Mouse (Mus musculus): Measurements from ENCODE around the gene Golga7b. TPM values are rescaled to one million over a fixed set of nuclear protein-coding genes. Genes with fewer than 3 reads are reported as not detected.

Gene Golga7b
- polyA plus RNA-seq, 1 experiment from 2014 or later, result 0.73 TPM

DNA sequence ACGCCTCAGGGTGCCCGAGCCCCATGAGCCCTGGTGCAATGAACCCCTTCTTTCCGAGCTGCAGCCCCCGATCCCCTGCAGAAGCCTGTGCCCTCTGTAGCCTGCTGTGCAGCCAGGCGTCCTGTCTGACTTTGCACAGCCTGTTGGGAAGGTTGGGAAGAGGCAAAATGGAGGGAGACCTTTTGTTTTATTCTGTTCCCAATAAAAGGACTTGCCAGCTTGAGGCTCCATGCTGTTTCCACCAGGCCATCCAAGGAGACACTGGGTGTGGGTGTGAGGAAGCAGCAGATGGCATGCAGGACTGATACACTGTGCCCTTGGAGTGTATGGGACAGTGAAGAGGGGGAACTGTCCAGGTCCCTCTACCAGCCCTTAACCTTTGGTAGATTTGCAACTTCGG, 22.7 kb downstream of the Golga7b start:
- H3K36me3 ChIP-seq (replicated peaks; ENCODE audit: control insufficient read depth, insufficient read depth, low read depth, low read length), result no peaks in the 10 kb centered on the region
- H3K9me3 ChIP-seq (replicated peaks; ENCODE audit: control insufficient read depth, low read length), result no peaks in the 10 kb centered on the region
- ATAC-seq (replicated peaks; ENCODE audit: insufficient number of reproducible peaks, low FRiP score, low TSS enrichment, low read depth), result no peak
- DNase-seq (ENCODE audit: low spot score), result no peak
- no peak overlapping the region for H3K4me3 ChIP-seq (ENCODE audit: low read depth, low read length)
- 70% methylated on average over 6 of the region's 6 CpGs for WGBS
- no peaks in the 10 kb centered on the region for H3K27me3 ChIP-seq (ENCODE audit: control insufficient read depth, insufficient read depth, low read length)
- no peaks in the 10 kb centered on the region for H3K4me1 ChIP-seq (ENCODE audit: control insufficient read depth, insufficient read depth, low read length)
- no peak overlapping the region for H3K9ac ChIP-seq (replicated peaks; ENCODE audit: low read length)
- no peak overlapping the region for H3K27ac ChIP-seq (replicated peaks; ENCODE audit: low read depth, low read length)
- no peak overlapping the region for H3K4me2 ChIP-seq (ENCODE audit: low read depth, low read length)

DNA sequence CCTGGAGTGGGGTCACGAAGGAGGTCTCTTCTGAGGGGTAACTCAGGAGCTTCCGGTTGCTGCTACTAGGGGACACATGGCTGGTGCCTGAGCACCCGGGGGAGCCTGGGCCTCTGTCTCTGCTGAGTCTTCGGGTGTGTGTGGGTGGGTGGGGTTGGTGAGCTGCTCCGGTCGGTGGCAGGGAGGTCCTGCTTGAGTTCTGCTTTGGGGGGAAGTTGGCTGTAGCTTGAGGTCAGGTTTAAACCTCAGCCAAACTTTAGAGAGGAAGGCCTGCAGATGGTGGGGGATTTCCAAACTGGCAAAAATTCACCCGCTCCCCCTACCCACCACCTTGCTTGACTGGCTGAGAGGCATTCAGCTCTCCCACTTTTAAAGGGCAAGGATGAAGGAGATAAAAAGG, 23.8 kb downstream of the Golga7b start:
- DNase-seq (ENCODE audit: low spot score) (no peak), ATAC-seq (replicated peaks; ENCODE audit: insufficient number of reproducible peaks, low FRiP score, low TSS enrichment, low read depth) (no peak)
- 73% methylated on average over 7 of the region's 7 CpGs for WGBS
- Histone ChIP-seq H3K9ac (replicated peaks; ENCODE audit: low read length) (no peak overlapping the region), H3K9me3 (replicated peaks; ENCODE audit: control insufficient read depth, low read length) (no peaks in the 10 kb centered on the region), H3K27ac (replicated peaks; ENCODE audit: low read depth, low read length) (no peak overlapping the region), H3K4me2 (ENCODE audit: low read depth, low read length) (no peak overlapping the region), H3K27me3 (ENCODE audit: control insufficient read depth, insufficient read depth, low read length) (no peaks in the 10 kb centered on the region), H3K4me3 (ENCODE audit: low read depth, low read length) (no peak overlapping the region), H3K36me3 (replicated peaks; ENCODE audit: control insufficient read depth, insufficient read depth, low read depth, low read length) (no peaks in the 10 kb centered on the region), H3K4me1 (ENCODE audit: control insufficient read depth, insufficient read depth, low read length) (no peaks in the 10 kb centered on the region)

DNA sequence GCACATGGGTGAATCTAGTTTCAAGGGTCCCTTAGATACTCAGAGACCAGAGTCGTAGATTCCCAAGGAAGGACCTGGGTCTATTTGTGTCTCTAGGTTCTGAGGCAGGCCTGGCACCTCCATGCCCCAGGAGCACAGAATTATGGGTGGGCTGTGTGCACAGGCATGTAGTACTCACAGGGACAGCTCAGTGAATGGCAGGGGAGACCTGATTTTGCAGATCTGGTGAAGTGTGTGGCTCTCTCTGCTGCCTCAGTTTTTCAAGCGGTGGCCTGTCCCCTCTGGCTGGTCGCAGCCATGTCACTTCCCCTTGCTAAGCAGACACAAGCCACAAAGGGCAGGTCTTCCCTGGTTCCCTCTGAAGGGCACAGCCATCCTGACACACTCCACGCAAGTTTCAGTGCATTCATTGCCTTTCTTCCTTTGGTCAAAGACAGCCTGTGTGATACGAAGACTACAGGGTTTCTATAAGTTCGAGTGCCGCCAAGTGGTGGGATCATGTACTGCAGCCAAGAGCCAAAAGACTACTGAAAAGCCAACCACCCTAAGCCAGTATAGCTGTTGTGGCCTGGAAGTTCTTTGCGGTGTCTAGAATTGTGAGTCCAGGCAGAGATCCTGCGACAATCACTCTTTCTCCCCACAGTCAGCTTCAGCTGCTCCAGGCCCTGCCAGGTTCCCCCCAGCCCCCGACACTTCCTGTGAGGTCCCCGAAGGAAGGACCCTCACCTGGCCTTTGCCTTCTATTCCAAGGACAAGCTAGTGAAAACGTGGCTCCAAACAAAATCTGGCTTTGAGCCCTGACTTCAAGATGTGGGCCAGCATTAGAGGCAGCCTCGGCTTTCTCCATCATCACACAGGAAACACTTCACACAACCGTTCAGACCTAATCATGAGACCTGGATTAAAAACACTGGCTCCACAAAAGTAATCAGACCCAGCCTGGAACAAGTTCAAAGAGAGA, 24.9 kb downstream of the Golga7b start:
- WGBS, result 42% methylated on average over 14 of the region's 14 CpGs
- Histone ChIP-seq H3K4me2 (ENCODE audit: low read depth, low read length) (no peak overlapping the region), H3K27ac (replicated peaks; ENCODE audit: low read depth, low read length) (no peak overlapping the region), H3K9me3 (replicated peaks; ENCODE audit: control insufficient read depth, low read length) (no peaks in the 10 kb centered on the region), H3K27me3 (ENCODE audit: control insufficient read depth, insufficient read depth, low read length) (no peaks in the 10 kb centered on the region), H3K36me3 (replicated peaks; ENCODE audit: control insufficient read depth, insufficient read depth, low read depth, low read length) (no peaks in the 10 kb centered on the region), H3K4me1 (ENCODE audit: control insufficient read depth, insufficient read depth, low read length) (no peaks in the 10 kb centered on the region), H3K9ac (replicated peaks; ENCODE audit: low read length) (no peak overlapping the region), H3K4me3 (ENCODE audit: low read depth, low read length) (no peak overlapping the region)
- DNase-seq (ENCODE audit: low spot score) (peak; percentile 88), ATAC-seq (replicated peaks; ENCODE audit: insufficient number of reproducible peaks, low FRiP score, low TSS enrichment, low read depth) (no peak)

DNA sequence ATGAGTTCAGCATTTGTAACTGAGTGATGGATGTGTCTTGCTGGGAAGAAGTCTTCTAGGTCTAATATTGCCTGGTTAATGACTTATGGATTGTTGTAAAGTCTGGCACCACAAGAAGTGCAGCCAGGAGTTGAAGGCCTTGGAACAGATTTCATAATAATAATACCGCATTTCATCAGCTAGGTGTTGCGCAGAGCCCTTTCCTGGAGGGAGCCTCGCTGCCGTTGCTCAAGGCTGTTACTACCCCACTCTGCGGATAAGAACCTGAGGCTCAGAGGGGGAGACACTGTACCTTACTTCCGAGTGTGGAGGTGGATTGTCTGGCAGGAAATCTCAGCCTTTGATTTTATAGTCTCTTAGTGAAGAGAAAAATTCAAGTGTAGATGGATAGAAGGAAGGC, 29.9 kb downstream of the Golga7b start:
- ATAC-seq (replicated peaks; ENCODE audit: insufficient number of reproducible peaks, low FRiP score, low TSS enrichment, low read depth), result no peak
- 82% methylated on average over 6 of the region's 6 CpGs for WGBS
- Histone ChIP-seq H3K4me1 (ENCODE audit: control insufficient read depth, insufficient read depth, low read length) (no peaks in the 10 kb centered on the region), H3K9me3 (replicated peaks; ENCODE audit: control insufficient read depth, low read length) (no peaks in the 10 kb centered on the region), H3K27me3 (ENCODE audit: control insufficient read depth, insufficient read depth, low read length) (no peaks in the 10 kb centered on the region), H3K9ac (replicated peaks; ENCODE audit: low read length) (no peak overlapping the region), H3K27ac (replicated peaks; ENCODE audit: low read depth, low read length) (no peak overlapping the region), H3K36me3 (replicated peaks; ENCODE audit: control insufficient read depth, insufficient read depth, low read depth, low read length) (no peaks in the 10 kb centered on the region), H3K4me2 (ENCODE audit: low read depth, low read length) (no peak overlapping the region), H3K4me3 (ENCODE audit: low read depth, low read length) (no peak overlapping the region)
- no peak for DNase-seq (ENCODE audit: low spot score)

DNA sequence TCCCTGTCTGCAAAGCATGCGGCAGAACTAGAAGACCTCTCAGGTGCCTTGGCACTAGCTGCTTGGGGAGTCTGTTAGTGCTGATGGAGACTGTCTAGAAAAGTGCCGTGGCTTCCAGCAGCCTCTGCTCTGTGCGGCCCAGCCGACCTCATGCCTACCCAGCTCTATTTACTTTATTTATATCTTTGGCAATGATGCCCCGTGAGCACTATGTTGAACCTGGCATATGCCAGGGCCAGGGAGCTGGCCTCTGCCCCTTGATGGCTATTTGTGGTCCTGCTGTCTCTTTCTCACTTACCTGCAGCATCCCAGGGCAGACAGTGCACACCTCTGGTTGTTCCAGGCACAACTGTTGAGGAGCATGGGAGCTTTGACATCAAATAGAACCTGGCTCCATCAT, 31.1 kb downstream of the Golga7b start:
- H3K4me3 ChIP-seq (ENCODE audit: low read depth, low read length), result no peak overlapping the region
- DNase-seq (ENCODE audit: low spot score) (no peak), ATAC-seq (replicated peaks; ENCODE audit: insufficient number of reproducible peaks, low FRiP score, low TSS enrichment, low read depth) (no peak)
- no peaks in the 10 kb centered on the region for H3K9me3 ChIP-seq (replicated peaks; ENCODE audit: control insufficient read depth, low read length)
- WGBS, result 74% methylated on average over 5 of the region's 5 CpGs
- no peak overlapping the region for H3K27ac ChIP-seq (replicated peaks; ENCODE audit: low read depth, low read length)
- no peaks in the 10 kb centered on the region for H3K27me3 ChIP-seq (ENCODE audit: control insufficient read depth, insufficient read depth, low read length)
- no peaks in the 10 kb centered on the region for H3K36me3 ChIP-seq (replicated peaks; ENCODE audit: control insufficient read depth, insufficient read depth, low read depth, low read length)
- no peaks in the 10 kb centered on the region for H3K4me1 ChIP-seq (ENCODE audit: control insufficient read depth, insufficient read depth, low read length)
- H3K4me2 ChIP-seq (ENCODE audit: low read depth, low read length), result no peak overlapping the region
- H3K9ac ChIP-seq (replicated peaks; ENCODE audit: low read length), result no peak overlapping the region

DNA sequence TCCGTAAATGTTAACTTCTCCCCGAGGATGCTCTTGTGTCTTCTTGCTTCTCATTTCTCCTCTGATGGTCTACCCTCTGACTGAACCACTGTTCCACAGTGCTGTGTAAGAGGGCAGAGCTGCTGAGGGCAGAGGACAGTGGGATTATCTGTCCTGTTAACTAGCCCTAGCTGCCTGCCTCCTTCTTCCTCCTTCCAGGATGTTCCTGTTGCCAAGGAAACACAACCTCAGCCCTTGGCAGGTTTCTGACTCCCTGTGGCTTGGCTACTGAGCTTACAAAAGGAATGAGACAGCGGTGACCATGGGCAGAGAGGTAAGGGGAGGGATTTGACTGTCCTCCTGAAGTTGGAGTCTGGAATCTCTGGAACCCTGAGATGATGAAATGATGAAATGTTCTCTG, 32.2 kb downstream of the Golga7b start:
- ATAC-seq (replicated peaks; ENCODE audit: insufficient number of reproducible peaks, low FRiP score, low TSS enrichment, low read depth), result no peak
- Histone ChIP-seq H3K27ac (replicated peaks; ENCODE audit: low read depth, low read length) (no peak overlapping the region), H3K36me3 (replicated peaks; ENCODE audit: control insufficient read depth, insufficient read depth, low read depth, low read length) (no peaks in the 10 kb centered on the region), H3K4me2 (ENCODE audit: low read depth, low read length) (no peak overlapping the region), H3K27me3 (ENCODE audit: control insufficient read depth, insufficient read depth, low read length) (no peaks in the 10 kb centered on the region), H3K4me1 (ENCODE audit: control insufficient read depth, insufficient read depth, low read length) (no peaks in the 10 kb centered on the region), H3K9me3 (replicated peaks; ENCODE audit: control insufficient read depth, low read length) (no peaks in the 10 kb centered on the region), H3K9ac (replicated peaks; ENCODE audit: low read length) (no peak overlapping the region), H3K4me3 (ENCODE audit: low read depth, low read length) (no peak overlapping the region)
- WGBS, result 59% methylated on average over 3 of the region's 3 CpGs
- no peak for DNase-seq (ENCODE audit: low spot score)

DNA sequence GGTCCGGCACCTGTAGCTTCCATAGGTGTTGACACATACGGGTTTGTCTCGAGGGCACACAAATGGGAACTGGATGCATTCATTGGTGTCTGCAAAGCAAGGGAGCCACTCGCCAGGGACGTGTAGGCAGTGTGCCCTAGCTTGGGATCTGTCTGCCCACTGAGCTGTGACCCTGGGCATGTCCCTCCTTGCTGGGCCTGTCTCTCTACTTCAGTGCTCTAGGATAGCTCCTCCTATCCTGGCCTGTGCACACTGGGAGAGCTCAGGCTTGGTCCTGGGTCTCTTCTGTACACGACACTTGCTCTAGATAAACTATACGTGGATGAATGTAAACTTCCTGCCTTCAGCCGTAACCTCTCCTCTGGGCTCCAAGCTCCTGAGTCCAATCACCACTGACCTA, 36.8 kb downstream of the Golga7b start:
- Histone ChIP-seq H3K9ac (replicated peaks; ENCODE audit: low read length) (no peak overlapping the region), H3K27me3 (ENCODE audit: control insufficient read depth, insufficient read depth, low read length) (no peaks in the 10 kb centered on the region), H3K4me1 (ENCODE audit: control insufficient read depth, insufficient read depth, low read length) (no peaks in the 10 kb centered on the region), H3K9me3 (replicated peaks; ENCODE audit: control insufficient read depth, low read length) (no peaks in the 10 kb centered on the region), H3K27ac (replicated peaks; ENCODE audit: low read depth, low read length) (no peak overlapping the region), H3K4me3 (ENCODE audit: low read depth, low read length) (no peak overlapping the region), H3K36me3 (replicated peaks; ENCODE audit: control insufficient read depth, insufficient read depth, low read depth, low read length) (no peaks in the 10 kb centered on the region), H3K4me2 (ENCODE audit: low read depth, low read length) (no peak overlapping the region)
- ATAC-seq (replicated peaks; ENCODE audit: insufficient number of reproducible peaks, low FRiP score, low TSS enrichment, low read depth) (no peak), DNase-seq (ENCODE audit: low spot score) (no peak)
- 73% methylated on average over 8 of the region's 8 CpGs for WGBS

DNA sequence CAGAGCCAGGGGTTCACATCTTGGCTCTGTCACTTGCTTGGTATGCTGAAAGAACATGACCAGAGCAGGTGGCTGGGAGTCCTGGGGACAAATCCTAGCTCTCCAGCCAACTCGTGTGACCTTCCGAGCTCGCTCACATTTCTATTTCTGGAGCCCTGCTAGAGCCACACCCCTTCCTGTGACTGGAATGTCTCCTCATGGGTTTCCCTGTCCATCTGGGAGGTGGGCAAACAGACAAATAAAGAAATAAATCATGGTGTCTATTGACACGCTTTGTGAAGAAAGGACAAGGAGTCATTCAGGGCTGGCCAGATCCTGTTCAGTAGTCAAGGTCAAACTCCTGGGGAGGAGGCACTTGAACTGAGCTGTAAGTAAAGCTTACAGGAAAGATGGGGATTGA, 41.0 kb downstream of the Golga7b start:
- Histone ChIP-seq H3K27me3 (ENCODE audit: control insufficient read depth, insufficient read depth, low read length) (no peaks in the 10 kb centered on the region), H3K9ac (replicated peaks; ENCODE audit: low read length) (no peak overlapping the region), H3K4me1 (ENCODE audit: control insufficient read depth, insufficient read depth, low read length) (0 out of 2 replicates have a peak, but pooled peaks cover 4% of the 10 kb centered on the region), H3K4me2 (ENCODE audit: low read depth, low read length) (no peak overlapping the region), H3K4me3 (ENCODE audit: low read depth, low read length) (no peak overlapping the region), H3K9me3 (replicated peaks; ENCODE audit: control insufficient read depth, low read length) (no peaks in the 10 kb centered on the region), H3K36me3 (replicated peaks; ENCODE audit: control insufficient read depth, insufficient read depth, low read depth, low read length) (no peaks in the 10 kb centered on the region), H3K27ac (replicated peaks; ENCODE audit: low read depth, low read length) (no peak overlapping the region)
- DNase-seq (ENCODE audit: low spot score) (no peak), ATAC-seq (replicated peaks; ENCODE audit: insufficient number of reproducible peaks, low FRiP score, low TSS enrichment, low read depth) (no peak)
- 79% methylated on average over 4 of the region's 4 CpGs for WGBS
